Mouse (Mus musculus) kidney, embryonic 15.5 days (tissue): ENCODE results near the gene Rtn2. TPM values are rescaled to one million over a fixed set of nuclear protein-coding genes. Genes with fewer than 3 reads are reported as not detected.

Source experiments
- ATAC-seq: fragments of 200-750 bp; cut with Nextera tagmentation; replicated peaks from 2 replicates; pipeline ENCODE4 v1.8.0; 2017; ENCODE audit warnings: moderate TSS enrichment; ENCODE audit not compliant: low FRiP score
- H3K27ac ChIP-seq: fragments of 300-500 bp; sonication (generic); 2 replicates; pipeline ENCODE4 v1.5.1; 2015; ENCODE audit warnings: mild to moderate bottlenecking, inconsistent platforms
- H3K27me3 ChIP-seq: fragments of 300-500 bp; sonication (generic); 2 replicates; pipeline ENCODE4 v1.6.1; 2015; ENCODE audit warnings: inconsistent platforms
- H3K36me3 ChIP-seq: fragments of 300-500 bp; sonication (generic); 2 replicates; pipeline ENCODE4 v1.6.1; 2015; ENCODE audit warnings: inconsistent platforms
- H3K4me1 ChIP-seq: fragments of 300-500 bp; sonication (generic); 2 replicates; pipeline ENCODE4 v1.6.1; 2015; ENCODE audit warnings: inconsistent platforms
- H3K4me2 ChIP-seq: fragments of 300-500 bp; sonication (generic); 2 replicates; pipeline ENCODE4 v1.6.1; 2015; ENCODE audit warnings: moderate library complexity, mild to moderate bottlenecking, inconsistent platforms
- H3K4me3 ChIP-seq: fragments of 300-500 bp; sonication (generic); replicated peaks from 2 replicates; pipeline ENCODE4 v1.5.1; 2015; ENCODE audit warnings: mild to moderate bottlenecking, inconsistent platforms
- H3K9ac ChIP-seq: fragments of 300-500 bp; sonication (generic); 2 replicates; pipeline ENCODE4 v1.6.1; 2015; ENCODE audit warnings: mild to moderate bottlenecking, inconsistent platforms
- H3K9me3 ChIP-seq: fragments of 300-500 bp; sonication (generic); replicated peaks from 2 replicates; pipeline ENCODE4 v1.6.1; 2016; ENCODE audit warnings: inconsistent platforms
- WGBS: fragments of 180-500 bp; shearing (Covaris S2); methylation state at CpG from one replicate; pipeline ENCODE4 v1.1.7; 2015; ENCODE audit warnings: mixed read lengths; 5-methylcytosine and 5-hydroxymethylcytosine counted together
- polyA plus RNA-seq: library from polyadenylated mRNA; unstranded; fragments of >200 nt; fragmentation: Nextera tagmentation; extraction: Ambion mirVana; gene quantifications from 2 replicates; pipeline ENCODE4 v1.2.1, GENCODE M21; 2015

Gene Rtn2
- polyA plus RNA-seq, 1 experiment from 2014 or later: 8.3 TPM

DNA sequence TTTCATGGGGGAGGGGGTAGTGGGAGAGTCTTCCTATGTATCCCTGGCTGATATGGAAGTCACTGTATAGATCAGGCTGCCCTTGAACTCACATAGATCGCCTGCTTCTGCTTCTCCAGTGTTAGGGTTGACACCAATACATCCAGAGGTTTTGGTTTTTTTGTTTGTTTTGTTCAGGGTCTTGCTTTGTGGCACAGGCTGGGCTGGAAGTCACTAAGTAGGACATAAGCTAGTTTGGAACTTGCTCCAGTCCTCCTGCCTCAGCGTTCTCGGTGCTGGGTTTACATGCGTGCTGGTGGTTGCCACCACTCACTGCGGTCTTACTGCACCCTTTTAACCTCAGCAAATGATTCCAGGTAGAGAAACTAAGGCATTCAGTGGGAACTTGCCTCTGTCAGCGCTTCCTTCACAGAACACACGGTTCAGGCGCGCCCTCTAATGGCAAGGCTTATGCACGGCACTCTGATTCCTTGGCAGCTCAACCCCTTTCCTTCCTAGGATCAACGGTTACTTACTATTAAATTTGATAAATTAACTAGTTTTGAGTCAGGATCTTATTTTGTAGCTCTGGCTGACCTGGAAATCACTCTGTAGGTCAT lies 60.9 kb downstream of the Rtn2 start:
- no peaks in the 10 kb centered on the region for H3K9me3 ChIP-seq
- peak overlapping the region; percentile 93 for H3K4me2 ChIP-seq
- no peak overlapping the region for H3K9ac ChIP-seq
- peaks cover 48% of the 10 kb centered on the region for H3K4me1 ChIP-seq
- peaks cover 20% of the 10 kb centered on the region for H3K27me3 ChIP-seq
- H3K27ac ChIP-seq: no peak overlapping the region
- H3K4me3 ChIP-seq: no peak overlapping the region; the same call in 1 of the 2 replicates
- peaks cover 9% of the 10 kb centered on the region for H3K36me3 ChIP-seq
- no peak for ATAC-seq
- WGBS: under 1% methylated on average over 11 of the region's 11 CpGs

DNA sequence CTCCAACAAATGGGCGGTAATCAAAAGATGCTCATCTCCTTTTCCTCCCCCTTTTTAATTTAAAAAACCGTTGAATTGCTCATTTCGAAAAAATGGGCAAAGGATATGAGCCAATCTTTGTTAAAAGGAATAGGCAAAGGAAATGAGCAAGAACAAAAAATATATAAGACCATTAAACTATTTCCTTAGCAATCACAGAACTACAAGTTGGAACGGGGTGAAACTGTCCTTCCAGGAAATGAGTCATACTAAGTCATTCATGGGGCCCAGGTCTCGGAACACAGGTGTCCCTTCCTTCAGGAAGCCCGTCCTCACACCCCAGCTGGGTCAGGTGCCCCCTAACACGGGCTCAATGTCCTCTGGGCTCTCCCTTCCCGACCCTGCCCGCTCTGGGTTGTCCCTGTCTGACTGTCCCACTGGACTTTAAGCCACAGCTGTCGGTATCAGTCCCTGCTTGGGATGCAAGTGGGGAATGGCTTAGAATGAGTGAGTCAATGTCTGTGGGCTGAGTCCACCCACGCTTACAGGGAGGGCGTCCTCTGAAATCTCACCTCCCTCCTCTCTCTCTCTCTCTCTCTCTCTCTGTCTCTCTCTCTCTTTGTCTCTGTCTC lies 61.9 kb downstream of the Rtn2 start, which contains the start of gene Ercc1:
Ercc1 (plus strand) TSS at position 542 of the 611 bp plus-strand sequence.
- 0 out of 2 replicates have a peak, but pooled peaks have one; percentile 6 for ATAC-seq
- H3K36me3 ChIP-seq: peaks cover 20% of the 10 kb centered on the region
- 19% methylated on average over 12 of the region's 12 CpGs for WGBS

DNA sequence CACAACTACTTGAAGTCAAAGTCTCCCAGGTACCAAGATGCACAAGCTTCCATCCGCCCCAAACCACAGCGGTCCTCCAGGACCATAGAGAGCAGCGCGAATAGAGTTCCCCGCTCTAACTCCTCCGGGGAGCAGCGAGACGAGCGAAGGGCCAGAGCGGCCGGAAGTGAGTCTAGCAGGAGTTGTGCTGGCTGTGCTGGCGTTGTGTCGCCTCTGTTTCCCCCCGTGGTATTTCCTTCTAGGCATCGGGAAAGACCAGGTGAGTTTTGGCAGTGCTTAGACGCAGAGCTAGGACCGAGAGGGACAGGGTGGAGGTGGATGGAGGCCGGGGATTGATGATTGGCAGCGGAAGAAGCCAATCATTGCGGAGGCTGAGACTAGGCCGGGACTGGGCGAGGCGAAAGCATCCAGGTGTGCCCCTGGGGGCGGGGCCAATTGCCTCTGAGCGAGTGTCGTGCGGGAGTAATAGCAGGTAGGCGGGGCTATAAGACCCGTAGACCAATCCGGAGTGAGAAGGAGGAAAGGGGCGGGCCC lies 62.6 kb downstream of the Rtn2 start:
- Histone ChIP-seq H3K4me2 (peak overlapping the region; percentile 93), H3K9me3 (no peaks in the 10 kb centered on the region), H3K4me3 (peak overlapping the region; percentile 57), H3K27ac (peak overlapping the region; percentile 88), H3K36me3 (peaks cover 26% of the 10 kb centered on the region), H3K9ac (peak overlapping the region; percentile 62), H3K4me1 (peaks cover 63% of the 10 kb centered on the region), H3K27me3 (peaks cover 20% of the 10 kb centered on the region)
- ATAC-seq: peak; percentile 95
- under 1% methylated on average over 31 of the region's 31 CpGs for WGBS

More for the DNA sequence above, 61.9 kb downstream of the Rtn2 start, which contains the start of gene Ercc1:
- H3K4me3 ChIP-seq: peak within 1 kb of the TSS; percentile 57
- H3K27me3 ChIP-seq: peaks cover 20% of the 10 kb centered on the region
- no peaks in the 10 kb centered on the region for H3K9me3 ChIP-seq
- H3K9ac ChIP-seq: peak within 1 kb of the TSS; percentile 62
- H3K27ac ChIP-seq: peak within 1 kb of the TSS; percentile 88
- peaks cover 56% of the 10 kb centered on the region for H3K4me1 ChIP-seq
- H3K4me2 ChIP-seq: peak within 1 kb of the TSS; percentile 93

Other genes with a start within 250 kb of the Rtn2 start
- not detected in 2 replicates for gene Rsph6a, start 227.9 kb upstream of the Rtn2 start, polyA plus RNA-seq
- gene Dmwd, start 206.4 kb upstream of the Rtn2 start, polyA plus RNA-seq: 15.4 and 18.7 TPM in 2 replicates
- gene Dmpk, start 198.8 kb upstream of the Rtn2 start, polyA plus RNA-seq: 18.1 and 24.7 TPM in 2 replicates
- gene Six5, start 188.0 kb upstream of the Rtn2 start, polyA plus RNA-seq: 8.0 and 10.1 TPM in 2 replicates
- gene Gm4969, start 164.3 kb upstream of the Rtn2 start, polyA plus RNA-seq: 2.9 and 3.4 TPM in 2 replicates
- gene Fbxo46, start 162.8 kb upstream of the Rtn2 start, polyA plus RNA-seq: 16.1 and 16.3 TPM in 2 replicates
- gene Qpctl, start 133.3 kb upstream of the Rtn2 start, polyA plus RNA-seq: 13.5 and 14.4 TPM in 2 replicates
- 157 and 162 TPM in 2 replicates for gene Snrpd2, start 132.9 kb upstream of the Rtn2 start, polyA plus RNA-seq
- gene Gipr, start 116.5 kb upstream of the Rtn2 start, polyA plus RNA-seq: 0.76 and 1.0 TPM in 2 replicates
- 9.5 and 16.8 TPM in 2 replicates for gene Eml2, start 106.2 kb upstream of the Rtn2 start, polyA plus RNA-seq
- 2.7 and 3.3 TPM in 2 replicates for gene Gpr4, start 70.1 kb upstream of the Rtn2 start, polyA plus RNA-seq
- 38.8 and 40.5 TPM in 2 replicates for gene Opa3, start 54.3 kb upstream of the Rtn2 start, polyA plus RNA-seq
- gene Vasp, start 10.8 kb upstream of the Rtn2 start, polyA plus RNA-seq: 87.4 and 89.8 TPM in 2 replicates
- gene Ppm1n, start 2.6 kb upstream of the Rtn2 start, polyA plus RNA-seq: 0.13 TPM in 1 of 2 replicates, not detected in the other
- 0.09 and 0.26 TPM in 2 replicates for gene Fosb, start 27.4 kb downstream of the Rtn2 start, polyA plus RNA-seq
- gene Ercc1, start 62.2 kb downstream of the Rtn2 start, polyA plus RNA-seq: 85.7 and 87.2 TPM in 2 replicates
- 27.0 and 28.3 TPM in 2 replicates for gene Cd3eap, start 76.9 kb downstream of the Rtn2 start, polyA plus RNA-seq
- gene Ppp1r13l, start 77.1 kb downstream of the Rtn2 start, polyA plus RNA-seq: 5.5 and 5.8 TPM in 2 replicates
- gene Ercc2, start 99.4 kb downstream of the Rtn2 start, polyA plus RNA-seq: 16.0 and 19.5 TPM in 2 replicates
- gene Klc3, start 121.5 kb downstream of the Rtn2 start, polyA plus RNA-seq: 5.1 and 6.3 TPM in 2 replicates
- gene Ckm, start 122.2 kb downstream of the Rtn2 start, polyA plus RNA-seq: 22.6 and 58.1 TPM in 2 replicates
- 6.6 and 9.4 TPM in 2 replicates for gene Mark4, start 176.2 kb downstream of the Rtn2 start, polyA plus RNA-seq
- gene Exoc3l2, start 180.7 kb downstream of the Rtn2 start, polyA plus RNA-seq: 3.0 TPM in 2 replicates
- 2.3 and 2.6 TPM in 2 replicates for gene Bloc1s3, start 225.7 kb downstream of the Rtn2 start, polyA plus RNA-seq
- 76.2 and 81.2 TPM in 2 replicates for gene Trappc6a, start 225.8 kb downstream of the Rtn2 start, polyA plus RNA-seq
- 0.10 and 0.15 TPM in 2 replicates for gene Nkpd1, start 235.2 kb downstream of the Rtn2 start, polyA plus RNA-seq